Mouse (Mus musculus): ENCODE data around the gene Ero1lb. TPM values are rescaled to one million over a fixed set of nuclear protein-coding genes. Genes with fewer than 3 reads are reported as not detected.
A peak's percentile ranks its signal among the peaks of the same experiment; 100 is the strongest.
"Not testable (repeated sequence)": the region's sequence is repeated elsewhere in the genome, so short reads cannot be mapped to it uniquely, and the experiment has no call there.

Ero1lb gene
- polyA plus RNA-seq, 1 experiment from 2014 or later = 10.7 TPM

GRCm38 (mm10) chr13:12614026-12614425, 48.4 kb downstream of the Ero1lb start:
- peaks cover 52% of the 10 kb centered on the region for H3K36me3 ChIP-seq
- H3K27me3 ChIP-seq (ENCODE audit: insufficient read depth, poor library complexity, severe bottlenecking); H3K27ac ChIP-seq; DNase-seq (ENCODE audit: low spot score); H3K4me1 ChIP-seq (replicated peaks); H3K9me3 ChIP-seq; H3K4me3 ChIP-seq: not testable (repeated sequence)
- 91% methylated on average over 6 of the region's 6 CpGs for WGBS

DNA sequence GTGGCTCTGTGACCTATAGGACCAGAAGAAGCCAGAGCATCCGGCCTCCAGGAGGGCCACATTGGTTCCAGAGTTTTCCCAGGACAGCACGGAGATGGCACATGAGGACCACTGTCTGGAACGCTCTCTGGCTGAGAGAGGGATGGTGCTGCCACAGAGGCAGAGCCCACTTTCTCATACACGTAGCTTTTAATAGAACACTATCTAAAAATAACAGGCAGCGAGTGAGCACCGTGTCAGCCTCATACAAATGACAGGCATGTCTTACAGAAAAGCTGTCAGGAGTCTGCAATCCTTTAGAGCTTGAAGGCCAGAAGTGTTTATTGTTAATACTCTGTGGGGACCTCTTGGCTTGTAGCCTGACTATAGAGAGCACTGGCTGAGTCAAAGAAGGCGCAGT, 48.9 kb downstream of the Ero1lb start:
- H3K9me3 ChIP-seq; DNase-seq (ENCODE audit: low spot score); H3K4me1 ChIP-seq (replicated peaks); H3K4me3 ChIP-seq; H3K27me3 ChIP-seq (ENCODE audit: insufficient read depth, poor library complexity, severe bottlenecking); H3K27ac ChIP-seq: not testable (repeated sequence)
- H3K36me3 ChIP-seq = peaks cover 58% of the 10 kb centered on the region
- WGBS = 90% methylated on average over 7 of the region's 7 CpGs

DNA sequence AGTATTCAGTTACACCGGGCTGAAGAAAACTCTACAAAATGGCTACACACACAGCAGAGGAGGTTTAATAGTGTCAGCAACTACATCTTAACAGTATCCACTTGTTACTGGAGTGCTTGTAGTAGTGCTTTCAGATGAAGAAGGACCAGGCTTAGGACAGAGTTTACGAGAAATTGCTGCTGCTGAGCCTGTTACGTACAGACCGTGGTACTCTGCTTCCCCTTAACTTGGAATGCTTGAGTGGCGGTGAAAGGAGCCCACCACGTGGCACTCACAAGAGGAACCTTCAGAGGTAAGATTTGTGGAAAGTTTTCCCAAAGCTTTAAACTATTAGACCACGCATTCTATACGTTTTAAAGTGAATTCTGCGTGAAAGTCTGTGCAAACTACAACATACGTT, 49.3 kb downstream of the Ero1lb start:
- 91% methylated on average over 10 of the region's 10 CpGs for WGBS
- not testable (repeated sequence) for H3K9me3 ChIP-seq; H3K27me3 ChIP-seq (ENCODE audit: insufficient read depth, poor library complexity, severe bottlenecking); H3K4me3 ChIP-seq; H3K27ac ChIP-seq; H3K4me1 ChIP-seq (replicated peaks); DNase-seq (ENCODE audit: low spot score)
- H3K36me3 ChIP-seq = peaks cover 62% of the 10 kb centered on the region

DNA sequence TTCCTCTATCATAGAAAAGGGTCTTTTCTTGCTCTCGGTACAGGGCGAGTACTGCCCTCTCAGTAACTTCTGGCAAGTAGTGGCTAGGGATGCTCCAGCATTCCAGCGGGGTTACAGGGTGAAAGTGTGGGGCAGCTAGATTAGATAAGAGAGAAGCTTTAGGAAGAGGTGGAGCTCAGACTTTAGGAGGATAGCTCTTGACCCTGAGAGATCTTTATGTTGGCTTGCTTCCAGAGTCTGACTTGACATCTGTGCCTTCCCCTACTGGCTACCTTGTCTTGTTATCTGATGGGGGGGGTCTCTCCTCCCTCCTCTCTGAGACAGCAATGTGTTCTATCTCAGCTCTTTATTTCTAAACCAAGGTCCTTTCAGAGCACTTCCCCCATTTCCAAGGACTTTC, 50.8 kb downstream of the Ero1lb start:
- H3K9me3 ChIP-seq; DNase-seq (ENCODE audit: low spot score); H3K27ac ChIP-seq; H3K4me1 ChIP-seq (replicated peaks); H3K27me3 ChIP-seq (ENCODE audit: insufficient read depth, poor library complexity, severe bottlenecking); H3K4me3 ChIP-seq: not testable (repeated sequence)
- peaks cover 74% of the 10 kb centered on the region for H3K36me3 ChIP-seq
- 88% methylated on average over 3 of the region's 3 CpGs for WGBS

DNA sequence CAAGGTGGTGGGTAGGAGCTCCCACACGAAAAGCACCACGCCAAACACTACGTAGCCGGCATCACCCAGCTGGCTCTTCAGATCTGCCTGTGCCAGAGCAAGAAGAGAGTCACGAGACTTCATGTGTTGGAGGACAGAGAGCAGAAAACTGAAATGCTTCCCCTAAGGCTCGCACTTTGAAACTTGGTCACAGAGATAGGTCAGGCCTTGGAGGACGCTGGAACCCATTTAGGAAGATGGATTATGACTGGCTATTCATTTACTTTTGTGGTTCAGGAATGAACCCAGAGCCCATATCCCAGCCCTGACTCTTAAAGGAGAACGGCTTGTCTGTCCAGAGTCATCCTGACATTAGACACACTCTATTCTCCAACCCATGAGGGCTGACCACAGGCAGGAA, 54.1 kb downstream of the Ero1lb start:
- H3K9me3 ChIP-seq; H3K4me3 ChIP-seq; H3K4me1 ChIP-seq (replicated peaks); DNase-seq (ENCODE audit: low spot score); H3K27me3 ChIP-seq (ENCODE audit: insufficient read depth, poor library complexity, severe bottlenecking); H3K27ac ChIP-seq: not testable (repeated sequence)
- H3K36me3 ChIP-seq = peaks cover 68% of the 10 kb centered on the region
- 96% methylated on average over 8 of the region's 8 CpGs for WGBS

- H3K9me3 ChIP-seq; DNase-seq (ENCODE audit: low spot score): not testable (repeated sequence)
- peaks cover 59% of the 10 kb centered on the region for H3K36me3 ChIP-seq
Measured at GRCm38 (mm10) chr13:12626061-12626460, 60.4 kb downstream of the Ero1lb start.

GRCm38 (mm10) chr13:12627746-12628145, 62.1 kb downstream of the Ero1lb start:
- 93% methylated on average over 8 of the region's 8 CpGs for WGBS
- not testable (repeated sequence) for H3K4me3 ChIP-seq; H3K9me3 ChIP-seq; DNase-seq (ENCODE audit: low spot score); H3K27me3 ChIP-seq (ENCODE audit: insufficient read depth, poor library complexity, severe bottlenecking); H3K27ac ChIP-seq; H3K4me1 ChIP-seq (replicated peaks)
- peaks cover 44% of the 10 kb centered on the region for H3K36me3 ChIP-seq

More at GRCm38 (mm10) chr13:12626061-12626460, 60.4 kb downstream of the Ero1lb start:
- WGBS = 93% methylated on average over 3 of the region's 3 CpGs
- H3K27ac ChIP-seq; H3K27me3 ChIP-seq (ENCODE audit: insufficient read depth, poor library complexity, severe bottlenecking); H3K4me3 ChIP-seq; H3K4me1 ChIP-seq (replicated peaks): not testable (repeated sequence)

DNA sequence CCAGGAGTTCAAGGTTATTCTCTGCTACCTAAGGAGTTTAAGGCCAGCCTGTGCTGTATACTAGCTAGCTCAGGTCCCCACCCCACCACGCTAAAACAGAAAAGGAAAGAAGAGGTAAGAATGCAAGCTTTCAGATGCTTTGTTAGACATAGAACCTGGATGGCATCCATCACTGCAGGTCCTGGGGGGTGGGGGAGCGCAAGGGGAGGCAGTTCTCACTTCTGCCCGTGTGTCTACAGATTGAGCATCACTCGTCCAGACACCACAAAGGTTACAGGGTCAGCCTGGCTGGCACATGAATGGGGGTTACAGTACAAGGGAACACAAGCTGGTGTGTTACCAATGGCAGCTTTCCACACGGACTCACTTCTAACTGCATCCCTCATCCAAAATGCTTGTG, 62.5 kb downstream of the Ero1lb start:
- not testable (repeated sequence) for H3K4me1 ChIP-seq (replicated peaks); DNase-seq (ENCODE audit: low spot score); H3K4me3 ChIP-seq; H3K27me3 ChIP-seq (ENCODE audit: insufficient read depth, poor library complexity, severe bottlenecking); H3K27ac ChIP-seq; H3K9me3 ChIP-seq
- WGBS = 88% methylated on average over 5 of the region's 5 CpGs
- H3K36me3 ChIP-seq = peaks cover 40% of the 10 kb centered on the region

DNA sequence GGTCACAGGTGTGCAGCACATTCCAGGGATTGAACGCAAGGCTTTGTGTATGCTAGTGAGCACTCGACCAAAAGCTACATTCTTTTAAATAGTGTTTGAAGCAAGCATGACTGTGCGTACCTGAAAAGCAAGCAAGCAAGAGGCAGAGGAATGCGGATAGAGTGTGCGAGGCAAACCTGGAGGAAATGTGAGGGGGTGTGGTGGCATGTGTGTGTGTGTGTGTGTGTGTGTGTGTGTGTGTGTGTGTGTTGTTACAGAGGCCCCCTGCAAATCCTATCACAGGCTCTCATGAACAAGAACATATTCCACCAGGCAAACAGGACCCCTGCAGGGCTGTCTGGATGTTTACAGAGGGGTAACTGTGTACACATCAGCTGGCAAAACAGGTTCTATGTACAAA, 64.6 kb downstream of the Ero1lb start:
- H3K9me3 ChIP-seq; H3K4me1 ChIP-seq (replicated peaks); H3K27me3 ChIP-seq (ENCODE audit: insufficient read depth, poor library complexity, severe bottlenecking); H3K4me3 ChIP-seq; DNase-seq (ENCODE audit: low spot score); H3K27ac ChIP-seq: not testable (repeated sequence)
- WGBS = 92% methylated on average over 5 of the region's 5 CpGs
- peaks cover 32% of the 10 kb centered on the region for H3K36me3 ChIP-seq

GRCm38 (mm10) chr13:12634941-12635588, 69.4 kb downstream of the Ero1lb start:
- not testable (repeated sequence) for H3K36me3 ChIP-seq; DNase-seq (ENCODE audit: low spot score); H3K9me3 ChIP-seq; H3K4me3 ChIP-seq; H3K27me3 ChIP-seq (ENCODE audit: insufficient read depth, poor library complexity, severe bottlenecking); H3K27ac ChIP-seq; H3K4me1 ChIP-seq (replicated peaks)
- WGBS = 89% methylated on average over 1 of the region's 6 CpGs

GRCm38 (mm10) chr13:12642795-12643194, 77.1 kb downstream of the Ero1lb start:
- H3K36me3 ChIP-seq; H3K27me3 ChIP-seq (ENCODE audit: insufficient read depth, poor library complexity, severe bottlenecking); DNase-seq (ENCODE audit: low spot score); H3K4me1 ChIP-seq (replicated peaks); H3K27ac ChIP-seq; H3K4me3 ChIP-seq; H3K9me3 ChIP-seq: not testable (repeated sequence)
- 94% methylated on average over 4 of the region's 4 CpGs for WGBS

DNA sequence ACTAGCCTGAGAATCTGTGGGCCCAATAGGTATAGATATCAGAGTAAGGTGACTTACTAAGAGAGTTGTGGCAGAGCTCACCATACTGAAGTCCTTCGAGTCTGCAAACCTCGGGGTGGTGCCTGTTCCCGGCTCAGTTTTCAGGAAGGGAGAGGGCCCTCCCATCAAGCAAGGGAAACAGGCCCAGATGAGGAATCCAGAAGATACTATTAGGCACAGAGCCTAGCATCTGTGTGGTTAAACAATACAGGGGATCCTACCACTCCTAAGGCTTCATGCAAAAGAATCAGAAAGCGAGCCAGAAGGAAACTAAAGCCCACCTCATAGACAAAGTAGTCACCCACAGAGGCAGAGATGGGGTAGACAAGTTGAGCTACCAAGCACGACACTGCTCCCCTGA, 81.0 kb downstream of the Ero1lb start:
- 83% methylated on average over 5 of the region's 5 CpGs for WGBS

GRCm38 (mm10) chr13:12650020-12650876, 84.6 kb downstream of the Ero1lb start:
- whole genome bisulfite sequencing = under 1% methylated on average over 65 of the region's 79 CpGs
- H3K4me1 ChIP-seq (replicated peaks); H3K9me3 ChIP-seq; H3K36me3 ChIP-seq; H3K27me3 ChIP-seq (ENCODE audit: insufficient read depth, poor library complexity, severe bottlenecking): not testable (repeated sequence)
- Histone ChIP-seq H3K4me3 (peak overlapping the region; percentile 52), H3K27ac (peak overlapping the region; percentile 85)
- DNase-seq (ENCODE audit: low spot score) = peak; percentile 64

More for the DNA sequence above, 81.0 kb downstream of the Ero1lb start:
- H3K4me1 ChIP-seq (replicated peaks); H3K4me3 ChIP-seq; H3K27ac ChIP-seq; H3K27me3 ChIP-seq (ENCODE audit: insufficient read depth, poor library complexity, severe bottlenecking); H3K9me3 ChIP-seq; DNase-seq (ENCODE audit: low spot score); H3K36me3 ChIP-seq: not testable (repeated sequence)

All from hindbrain, embryonic 10.5 days (tissue).